Mouse (Mus musculus): ENCODE data around the gene Pld5. TPM values are rescaled to one million over a fixed set of nuclear protein-coding genes. Genes with fewer than 3 reads are reported as not detected.

Gene Pld5
- polyA plus RNA-seq, 2 experiments = 0.01 TPM; not detected in 1

GRCm38 (mm10) chr1:176039923-176040322, 235.2 kb downstream of the Pld5 start:
- no peak for ATAC-seq (ENCODE audit: insufficient read depth)

GRCm38 (mm10) chr1:176036028-176036427, 239.1 kb downstream of the Pld5 start:
- DNase-seq (ENCODE audit: low read depth in 3 of 3, low spot score in 3 of 3) (no peak), ATAC-seq (ENCODE audit: insufficient read depth) (no peak)
- H3K4me2 ChIP-seq (ENCODE audit: low read depth) = no peak overlapping the region
- H3K4me3 ChIP-seq (ENCODE audit: insufficient read depth in 1 of 2, low read depth in 2 of 2, low read length in 2 of 2) = no peak overlapping the region
- H3K9me3 ChIP-seq (ENCODE audit: control insufficient read depth, low read length) = no peaks in the 10 kb centered on the region
- H3K27ac ChIP-seq = no peak overlapping the region
- WGBS (ENCODE audit: insufficient replicate concordance) = 44% methylated on average over 3 of the region's 3 CpGs
- no peaks in the 10 kb centered on the region for H3K4me1 ChIP-seq (replicated peaks; ENCODE audit: control insufficient read depth in 2 of 2, insufficient read depth in 2 of 2, low read length in 1 of 2)
- TF ChIP-seq CTCF (IDR thresholded peaks at IDR 0.05; ENCODE audit: low read depth) = no peak
- no peak for TF ChIP-seq EP300 (IDR thresholded peaks at IDR 0.05; ENCODE audit: low read depth)
- no peak overlapping the region for H3K9ac ChIP-seq (replicated peaks)
- H3K36me3 ChIP-seq (replicated peaks; ENCODE audit: control insufficient read depth, insufficient read depth, low read depth) = no peaks in the 10 kb centered on the region
- no peaks in the 10 kb centered on the region for H3K27me3 ChIP-seq (ENCODE audit: control insufficient read depth, insufficient read depth, low read length)

More at GRCm38 (mm10) chr1:176039923-176040322, 235.2 kb downstream of the Pld5 start:
- no peaks in the 10 kb centered on the region for H3K9me3 ChIP-seq (ENCODE audit: control insufficient read depth, low read length)
- H3K4me1 ChIP-seq (replicated peaks; ENCODE audit: control insufficient read depth in 2 of 2, insufficient read depth in 2 of 2, low read length in 1 of 2) = no peaks in the 10 kb centered on the region
- no peak overlapping the region for H3K9ac ChIP-seq (replicated peaks)
- H3K4me2 ChIP-seq (ENCODE audit: low read depth) = no peak overlapping the region
- TF ChIP-seq CTCF (IDR thresholded peaks at IDR 0.05; ENCODE audit: low read depth) = no peak
- TF ChIP-seq EP300 (IDR thresholded peaks at IDR 0.05; ENCODE audit: low read depth) = no peak
- no peak for DNase-seq (ENCODE audit: low read depth in 3 of 3, low spot score in 3 of 3)
- H3K27me3 ChIP-seq (ENCODE audit: control insufficient read depth, insufficient read depth, low read length) = no peaks in the 10 kb centered on the region
- H3K36me3 ChIP-seq (replicated peaks; ENCODE audit: control insufficient read depth, insufficient read depth, low read depth) = no peaks in the 10 kb centered on the region
- H3K4me3 ChIP-seq (ENCODE audit: insufficient read depth in 1 of 2, low read depth in 2 of 2, low read length in 2 of 2) = no peak overlapping the region
- no peak overlapping the region for H3K27ac ChIP-seq
- WGBS (ENCODE audit: insufficient replicate concordance) = 44% methylated on average over 3 of the region's 3 CpGs

- DNase-seq (ENCODE audit: low read depth in 3 of 3, low spot score in 3 of 3) (no peak), ATAC-seq (ENCODE audit: insufficient read depth) (no peak)
- Histone ChIP-seq H3K4me1 (replicated peaks; ENCODE audit: control insufficient read depth in 2 of 2, insufficient read depth in 2 of 2, low read length in 1 of 2) (no peaks in the 10 kb centered on the region), H3K9me3 (ENCODE audit: control insufficient read depth, low read length) (no peaks in the 10 kb centered on the region), H3K27ac (no peak overlapping the region), H3K27me3 (ENCODE audit: control insufficient read depth, insufficient read depth, low read length) (no peaks in the 10 kb centered on the region), H3K4me3 (ENCODE audit: insufficient read depth in 1 of 2, low read depth in 2 of 2, low read length in 2 of 2) (no peak overlapping the region), H3K4me2 (ENCODE audit: low read depth) (no peak overlapping the region), H3K9ac (replicated peaks) (no peak overlapping the region), H3K36me3 (replicated peaks; ENCODE audit: control insufficient read depth, insufficient read depth, low read depth) (no peaks in the 10 kb centered on the region)
- no peak for TF ChIP-seq CTCF (IDR thresholded peaks at IDR 0.05; ENCODE audit: low read depth)
- no peak for TF ChIP-seq EP300 (IDR thresholded peaks at IDR 0.05; ENCODE audit: low read depth)
- WGBS (ENCODE audit: insufficient replicate concordance) = 58% methylated on average over 6 of the region's 6 CpGs
Measured at GRCm38 (mm10) chr1:176034699-176035098, 240.4 kb downstream of the Pld5 start.

GRCm38 (mm10) chr1:176033698-176034097, 241.4 kb downstream of the Pld5 start:
- DNase-seq (ENCODE audit: low read depth in 3 of 3, low spot score in 3 of 3) = no peak
- Histone ChIP-seq H3K27ac (no peak overlapping the region), H3K4me1 (replicated peaks; ENCODE audit: control insufficient read depth in 2 of 2, insufficient read depth in 2 of 2, low read length in 1 of 2) (no peaks in the 10 kb centered on the region), H3K36me3 (replicated peaks; ENCODE audit: control insufficient read depth, insufficient read depth, low read depth) (no peaks in the 10 kb centered on the region), H3K27me3 (ENCODE audit: control insufficient read depth, insufficient read depth, low read length) (no peaks in the 10 kb centered on the region), H3K4me2 (ENCODE audit: low read depth) (no peak overlapping the region), H3K9ac (replicated peaks) (no peak overlapping the region), H3K4me3 (ENCODE audit: insufficient read depth in 1 of 2, low read depth in 2 of 2, low read length in 2 of 2) (no peak overlapping the region), H3K9me3 (ENCODE audit: control insufficient read depth, low read length) (no peaks in the 10 kb centered on the region)
- 67% methylated on average over 5 of the region's 5 CpGs for WGBS (ENCODE audit: insufficient replicate concordance)
- no peak for TF ChIP-seq CTCF (IDR thresholded peaks at IDR 0.05; ENCODE audit: low read depth)
- TF ChIP-seq EP300 (IDR thresholded peaks at IDR 0.05; ENCODE audit: low read depth) = no peak
- ATAC-seq (ENCODE audit: insufficient read depth) = no peak

- no peaks in the 10 kb centered on the region for H3K9me3 ChIP-seq (ENCODE audit: control insufficient read depth, low read length)
- no peak overlapping the region for H3K9ac ChIP-seq (replicated peaks)
- ATAC-seq (ENCODE audit: insufficient read depth) (no peak), DNase-seq (ENCODE audit: low read depth in 3 of 3, low spot score in 3 of 3) (no peak)
- H3K4me1 ChIP-seq (replicated peaks; ENCODE audit: control insufficient read depth in 2 of 2, insufficient read depth in 2 of 2, low read length in 1 of 2) = no peaks in the 10 kb centered on the region
- H3K27ac ChIP-seq = no peak overlapping the region
- H3K36me3 ChIP-seq (replicated peaks; ENCODE audit: control insufficient read depth, insufficient read depth, low read depth) = no peaks in the 10 kb centered on the region
- H3K4me2 ChIP-seq (ENCODE audit: low read depth) = no peak overlapping the region
- TF ChIP-seq CTCF (IDR thresholded peaks at IDR 0.05; ENCODE audit: low read depth) (no peak), EP300 (IDR thresholded peaks at IDR 0.05; ENCODE audit: low read depth) (no peak)
- 45% methylated on average over 1 of the region's 1 CpGs for WGBS (ENCODE audit: insufficient replicate concordance)
- H3K4me3 ChIP-seq (ENCODE audit: insufficient read depth in 1 of 2, low read depth in 2 of 2, low read length in 2 of 2) = no peak overlapping the region
- no peaks in the 10 kb centered on the region for H3K27me3 ChIP-seq (ENCODE audit: control insufficient read depth, insufficient read depth, low read length)
Measured at GRCm38 (mm10) chr1:176029063-176029462, 246.0 kb downstream of the Pld5 start.
